In genomic region chr13:35967690-35968089, GRCm38 (mm10) we compare ENCODE assay signal across 10 mouse cellular contexts. TPM values are rescaled to one million over a fixed set of nuclear protein-coding genes. Genes with fewer than 3 reads are reported as not detected.
DNase-seq lines count a peak whose midpoint lies in the region; ATAC-seq and TF ChIP-seq lines count a peak whose summit lies in the region.
"Had no signal": no experiment of that assay in that cellular context is flagged by ENCODE, and none has a peak within 500 bp of the region (broad histone marks: within the 10 kb centered on the region; RNA-seq: fewer than 3 reads in every experiment).

No protein-coding gene starts in this region.

- H3K4me1 ChIP-seq in liver, adult 2 months (ENCODE audit: control insufficient read depth, insufficient read depth, low read length) = peaks cover 11% of the 10 kb centered on the region; the same call in 1 of the 2 replicates
- peaks cover 6% of the 10 kb centered on the region; the same call in 1 of the 2 replicates for H3K4me1 ChIP-seq in embryonic facial prominence, embryonic 15.5 days
- 0 out of 2 replicates have a peak, but pooled peaks cover 3% of the 10 kb centered on the region for H3K4me1 ChIP-seq in limb, embryonic 11.5 days (ENCODE audit: control insufficient read depth, insufficient read depth, low read length)

- DNase-seq in liver, adult 2 months (ENCODE audit: extremely low read depth, low read depth, low spot score) = no peak
- no peak for DNase-seq in liver
- peak; percentile 23 for DNase-seq in limb, embryonic 11.5 days (ENCODE audit: low spot score)
- peak; percentile 20 for DNase-seq in retina, embryonic 14.5 days (ENCODE audit: low spot score)
- no peak for DNase-seq in layer of hippocampus, adult 18-20 months (ENCODE audit: low spot score in 2 of 2)
- DNase-seq in spleen, postnatal 4 days (ENCODE audit: low spot score in 2 of 2) = no peak
- DNase-seq in urinary bladder, postnatal 10 days (ENCODE audit: low spot score) = no peak

- peak overlapping the region; percentile 100 for H3K4me2 ChIP-seq in embryonic facial prominence, embryonic 15.5 days (replicated peaks)
- H3K4me2 ChIP-seq in limb, embryonic 11.5 days (ENCODE audit: low read depth, severe bottlenecking) = peak overlapping the region; percentile 99

- WGBS in liver, adult 2 months = 40% methylated on average over 15 of the region's 15 CpGs
- 6% methylated on average over 15 of the region's 15 CpGs for WGBS in embryonic facial prominence, embryonic 15.5 days
- 4% methylated on average over 15 of the region's 15 CpGs for WGBS in limb, embryonic 11.5 days

- 0 out of 2 replicates have a peak, but pooled peaks have one; percentile 15 for ATAC-seq in embryonic facial prominence, embryonic 15.5 days (ENCODE audit: insufficient number of reproducible peaks, low FRiP score, low TSS enrichment, low read depth)
- ATAC-seq in limb, embryonic 11.5 days (ENCODE audit: insufficient number of reproducible peaks, low FRiP score, low TSS enrichment, low read depth) = no peak

- H3K4me3 ChIP-seq in liver, adult 2 months (ENCODE audit: insufficient read depth, low read depth, low read length) = no peak overlapping the region
- peak overlapping the region; percentile 59 for H3K4me3 ChIP-seq in embryonic facial prominence, embryonic 15.5 days (replicated peaks)
- H3K4me3 ChIP-seq in limb, embryonic 11.5 days (ENCODE audit: low read depth, low read length) = peak overlapping the region; percentile 61

- no peak overlapping the region for H3K27ac ChIP-seq in liver, adult 2 months (replicated peaks; ENCODE audit: insufficient read depth, low read depth, low read length)
- no peak overlapping the region for H3K27ac ChIP-seq in embryonic facial prominence, embryonic 15.5 days (replicated peaks)
- no peak overlapping the region for H3K27ac ChIP-seq in limb, embryonic 11.5 days (replicated peaks; ENCODE audit: low read depth, low read length)

- no peaks in the 10 kb centered on the region for H3K27me3 ChIP-seq in liver, adult 2 months (ENCODE audit: control insufficient read depth, insufficient read depth, low read length)
- H3K27me3 ChIP-seq in embryonic facial prominence, embryonic 15.5 days = peaks cover 11% of the 10 kb centered on the region
- H3K27me3 ChIP-seq in limb, embryonic 11.5 days (ENCODE audit: control insufficient read depth, insufficient read depth, low read length) = peaks cover 3% of the 10 kb centered on the region; the same call in 1 of the 2 replicates

- H3K9ac ChIP-seq in liver, adult 2 months (ENCODE audit: low read depth, low read length) = peak overlapping the region; percentile 90
- H3K9ac ChIP-seq in embryonic facial prominence, embryonic 15.5 days = no peak overlapping the region
- H3K9ac ChIP-seq in limb, embryonic 11.5 days (ENCODE audit: low read length) = no peak overlapping the region; the same call in 1 of the 2 replicates

- TF ChIP-seq CTCF in liver, adult 2 months (IDR thresholded peaks at IDR 0.05; ENCODE audit: low read depth, low read length) = no peak

- H3K79me2 ChIP-seq in liver, adult 2 months (ENCODE audit: control insufficient read depth, insufficient read depth, low read length) = no peaks in the 10 kb centered on the region

- no peaks in the 10 kb centered on the region for H3K9me3 ChIP-seq in embryonic facial prominence, embryonic 15.5 days (replicated peaks)
- H3K9me3 ChIP-seq in limb, embryonic 11.5 days (ENCODE audit: control insufficient read depth, low read length) = no peaks in the 10 kb centered on the region

- H3K36me3 ChIP-seq in liver, adult 2 months (ENCODE audit: control insufficient read depth, insufficient read depth, low read length) = no peaks in the 10 kb centered on the region
- H3K36me3 ChIP-seq in embryonic facial prominence, embryonic 15.5 days = no peaks in the 10 kb centered on the region
- H3K36me3 ChIP-seq in limb, embryonic 11.5 days (ENCODE audit: control insufficient read depth, insufficient read depth, low read length) = no peaks in the 10 kb centered on the region

- TF ChIP-seq POLR2A in liver, adult 2 months (IDR thresholded peaks at IDR 0.05; ENCODE audit: extremely low read depth, insufficient read depth, low read length) = no peak

RNA-seq across cellular contexts. Expression of gene Ppp1r3g, which starts 9.1 kb away (rescaled TPM):
- 4.7 and 7.6 TPM in 2 replicates for total RNA-seq in liver, adult 2 months (2014; rRNA removed)
- 0.22 TPM in 1 of 2 replicates, not detected in the other for polyA plus RNA-seq in liver, adult 2 months (2012; rRNA removed)
- polyA plus RNA-seq in embryonic facial prominence, embryonic 15.5 days (2015; fragmentation: Nextera tagmentation; extraction: Ambion mirVana) = 1.1 and 1.5 TPM in 2 replicates
- polyA plus RNA-seq in limb, embryonic 11.5 days (2014; fragmentation: Nextera tagmentation; extraction: Ambion mirVana) = 0.92 and 1.6 TPM in 2 replicates
- 10 to 100 TPM; 15.1 to 18.3 TPM for total RNA-seq in layer of hippocampus, adult 18-20 months (2021)
- polyA plus RNA-seq: erythroblast, embryonic 14.5 days; Patski had no signal

Comparison
In these comparisons a context has a peak if more than half of its experiments do, and no peak if none do; other contexts are left out.
1. DNase-seq: peak in limb, embryonic 11.5 days (single experiment) and retina, embryonic 14.5 days (single experiment); none in liver, adult 2 months (single experiment), liver (single experiment), layer of hippocampus, adult 18-20 months (0 of 2), spleen, postnatal 4 days (0 of 2) and urinary bladder, postnatal 10 days (single experiment).